Mouse (Mus musculus): Measurements from ENCODE around the gene Socs3. TPM values are rescaled to one million over a fixed set of nuclear protein-coding genes. Genes with fewer than 3 reads are reported as not detected.

Socs3 gene
- polyA plus RNA-seq, 1 experiment from 2014 or later = 13.2 TPM

GRCm38 (mm10) chr11:117954819-117955218 lies 15.0 kb downstream of the Socs3 start:
- Histone ChIP-seq H3K36me3 (no peaks in the 10 kb centered on the region), H3K4me1 (peaks cover 54% of the 10 kb centered on the region), H3K9me3 (replicated peaks) (no peaks in the 10 kb centered on the region), H3K27ac (peak overlapping the region; percentile 64; the same call in 1 of the 2 replicates), H3K27me3 (ENCODE audit: low read depth, poor library complexity, severe bottlenecking) (peaks cover 25% of the 10 kb centered on the region), H3K4me3 (no peak overlapping the region)
- DNase-seq (ENCODE audit: low spot score) = no peak
- 90% methylated on average over 9 of the region's 9 CpGs for WGBS

DNA sequence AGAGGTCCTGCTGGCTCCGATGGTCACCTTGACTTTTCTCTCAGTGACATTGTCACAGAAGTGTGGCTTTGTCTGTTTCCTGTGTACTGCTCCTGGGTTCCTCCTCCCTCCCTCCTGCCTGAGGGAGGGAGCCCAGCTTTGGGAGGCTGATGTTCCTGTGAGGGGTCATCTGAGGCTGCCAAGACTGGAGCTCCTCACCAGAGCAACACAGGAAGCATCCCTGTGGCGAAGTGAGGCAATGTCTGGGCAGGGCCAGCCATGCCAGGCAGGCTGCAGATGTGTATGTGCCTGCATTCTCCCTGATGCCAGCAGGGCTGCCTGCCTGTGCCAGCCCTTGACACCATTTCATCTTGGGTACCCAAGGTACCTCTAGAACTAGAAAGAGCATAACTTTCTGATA lies 15.8 kb downstream of the Socs3 start:
- Histone ChIP-seq H3K4me1 (peaks cover 57% of the 10 kb centered on the region), H3K27me3 (ENCODE audit: low read depth, poor library complexity, severe bottlenecking) (peaks cover 32% of the 10 kb centered on the region), H3K4me3 (no peak overlapping the region), H3K27ac (peak overlapping the region; percentile 64; the same call in 1 of the 2 replicates), H3K36me3 (no peaks in the 10 kb centered on the region), H3K9me3 (replicated peaks) (no peaks in the 10 kb centered on the region)
- 70% methylated on average over 2 of the region's 2 CpGs for WGBS
- no peak for DNase-seq (ENCODE audit: low spot score)

DNA sequence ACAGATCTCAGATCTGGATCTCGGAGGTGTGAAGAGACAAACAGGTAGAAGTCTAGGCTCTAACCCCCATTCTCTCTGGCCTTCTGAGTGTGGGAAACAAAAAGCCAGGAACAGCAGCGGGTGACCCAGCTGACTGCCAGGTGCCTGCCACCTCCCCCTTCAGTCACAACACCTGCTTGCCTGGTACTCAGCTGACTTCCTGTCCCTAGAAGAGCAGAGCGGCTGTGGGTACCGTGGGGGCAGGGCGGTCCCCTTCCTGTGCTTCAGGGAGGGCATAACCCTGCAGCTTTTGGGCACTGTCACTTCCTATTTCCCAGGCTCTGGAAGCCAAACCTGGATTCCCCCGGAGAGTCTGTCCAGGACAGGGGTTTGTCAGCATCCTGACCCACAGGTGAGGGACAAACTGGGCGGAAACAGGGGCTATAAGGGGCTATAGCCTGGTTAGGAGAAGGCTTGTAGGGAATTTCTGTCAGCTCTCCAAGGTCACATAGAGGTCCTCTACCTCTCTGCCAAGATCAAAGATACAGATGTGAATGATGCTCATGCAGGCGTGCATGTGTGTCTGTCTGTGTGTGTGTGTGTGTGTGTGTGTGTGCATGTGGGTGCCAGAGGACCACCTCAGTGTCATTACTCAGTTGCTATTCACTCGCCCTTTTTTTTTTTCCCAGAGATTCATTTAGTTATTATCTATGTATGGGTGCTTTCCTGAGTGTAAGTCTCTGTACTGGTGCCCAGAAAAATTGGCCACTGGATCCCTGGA lies 17.5 kb downstream of the Socs3 start:
- WGBS = 54% methylated on average over 9 of the region's 9 CpGs
- Histone ChIP-seq H3K4me3 (no peak overlapping the region), H3K27me3 (ENCODE audit: low read depth, poor library complexity, severe bottlenecking) (peaks cover 36% of the 10 kb centered on the region), H3K9me3 (replicated peaks) (no peaks in the 10 kb centered on the region), H3K36me3 (no peaks in the 10 kb centered on the region), H3K4me1 (peaks cover 51% of the 10 kb centered on the region), H3K27ac (no peak overlapping the region)
- DNase-seq (ENCODE audit: low spot score) = no peak

GRCm38 (mm10) chr11:117951391-117951790 lies 18.5 kb downstream of the Socs3 start:
- no peaks in the 10 kb centered on the region for H3K36me3 ChIP-seq
- peaks cover 36% of the 10 kb centered on the region for H3K27me3 ChIP-seq (ENCODE audit: low read depth, poor library complexity, severe bottlenecking)
- no peaks in the 10 kb centered on the region for H3K9me3 ChIP-seq (replicated peaks)
- peak overlapping the region; percentile 43; the same call in 1 of the 2 replicates for H3K27ac ChIP-seq
- no peak overlapping the region for H3K4me3 ChIP-seq
- no peak for DNase-seq (ENCODE audit: low spot score)
- WGBS = 65% methylated on average over 6 of the region's 6 CpGs
- peaks cover 55% of the 10 kb centered on the region for H3K4me1 ChIP-seq

DNA sequence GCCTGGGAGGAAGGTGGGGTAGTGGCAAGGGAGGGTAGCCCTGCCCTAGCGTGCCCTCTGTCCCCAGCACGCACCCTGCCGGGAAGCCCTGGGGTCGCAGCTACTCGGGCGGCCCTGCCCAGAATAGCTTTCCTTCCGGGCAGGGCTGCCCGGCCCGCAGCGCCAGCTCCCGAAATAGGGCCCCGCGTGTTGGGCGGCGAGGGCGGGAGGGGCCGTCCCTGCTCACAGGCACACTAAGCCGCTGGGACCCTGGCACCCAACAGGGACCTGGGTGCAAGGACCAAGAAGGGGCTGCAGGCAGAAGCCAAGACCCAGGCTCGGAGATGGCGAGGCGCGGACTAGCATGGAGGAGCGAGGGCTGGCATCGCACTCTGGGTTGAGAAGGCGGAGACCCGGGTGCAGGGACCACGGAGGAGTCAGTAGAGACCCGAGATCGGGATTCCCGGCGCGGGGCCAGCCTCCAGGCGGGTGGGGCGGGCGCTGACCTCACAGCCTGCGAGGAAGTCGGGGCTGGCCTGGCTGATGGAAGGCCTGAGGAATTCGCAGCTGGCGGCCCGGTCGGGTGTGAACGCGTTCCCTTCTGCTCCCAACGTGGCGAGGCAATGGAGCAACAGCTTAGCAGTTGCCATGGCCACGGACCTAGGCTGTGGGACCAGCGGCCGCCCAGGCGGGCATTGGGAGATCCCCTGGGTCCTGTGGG lies 20.3 kb downstream of the Socs3 start:
- Histone ChIP-seq H3K4me3 (peak overlapping the region; percentile 54), H3K36me3 (no peaks in the 10 kb centered on the region), H3K27ac (peak overlapping the region; percentile 82), H3K9me3 (replicated peaks) (no peaks in the 10 kb centered on the region), H3K27me3 (ENCODE audit: low read depth, poor library complexity, severe bottlenecking) (peaks cover 39% of the 10 kb centered on the region), H3K4me1 (peaks cover 50% of the 10 kb centered on the region)
- DNase-seq (ENCODE audit: low spot score) = peak; percentile 88
- 1% methylated on average over 49 of the region's 49 CpGs for WGBS

DNA sequence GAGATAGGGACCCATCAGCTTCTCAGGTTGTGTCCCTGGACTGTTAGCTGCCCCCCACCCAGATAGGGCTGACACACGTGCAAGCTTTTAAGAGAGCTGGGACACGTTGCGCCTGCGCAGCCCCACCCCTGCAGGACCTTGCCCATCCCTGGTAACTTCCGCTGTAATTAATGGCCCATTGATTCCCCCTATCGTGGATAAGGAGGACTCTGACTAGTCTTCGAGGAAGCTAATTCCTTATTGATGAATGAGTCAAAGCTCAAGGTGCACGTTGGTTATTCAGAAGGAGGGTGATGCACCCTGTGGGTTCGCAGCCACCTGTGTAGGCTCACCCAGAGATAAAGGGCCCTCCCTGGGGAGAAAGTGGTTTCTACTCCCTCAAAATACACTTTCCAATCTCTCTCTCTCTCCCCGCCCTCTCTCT lies 22.8 kb downstream of the Socs3 start:
- WGBS = 75% methylated on average over 10 of the region's 10 CpGs
- Histone ChIP-seq H3K4me3 (no peak overlapping the region), H3K4me1 (peaks cover 36% of the 10 kb centered on the region), H3K27me3 (ENCODE audit: low read depth, poor library complexity, severe bottlenecking) (peaks cover 34% of the 10 kb centered on the region), H3K36me3 (no peaks in the 10 kb centered on the region), H3K9me3 (replicated peaks) (no peaks in the 10 kb centered on the region), H3K27ac (no peak overlapping the region)
- DNase-seq (ENCODE audit: low spot score) = no peak

GRCm38 (mm10) chr11:117946195-117946979 lies 23.5 kb downstream of the Socs3 start:
- no peak for DNase-seq (ENCODE audit: low spot score)
- 82% methylated on average over 11 of the region's 11 CpGs for WGBS
- H3K27ac ChIP-seq = peak overlapping the region; percentile 12; the same call in 1 of the 2 replicates
- H3K36me3 ChIP-seq = no peaks in the 10 kb centered on the region
- H3K9me3 ChIP-seq (replicated peaks) = no peaks in the 10 kb centered on the region
- no peak overlapping the region for H3K4me3 ChIP-seq
- H3K4me1 ChIP-seq = peaks cover 35% of the 10 kb centered on the region
- H3K27me3 ChIP-seq (ENCODE audit: low read depth, poor library complexity, severe bottlenecking) = peaks cover 31% of the 10 kb centered on the region

- WGBS = 37% methylated on average over 4 of the region's 4 CpGs
- Histone ChIP-seq H3K36me3 (no peaks in the 10 kb centered on the region), H3K27ac (peak overlapping the region; percentile 74; the same call in 1 of the 2 replicates), H3K4me3 (no peak overlapping the region), H3K9me3 (replicated peaks) (no peaks in the 10 kb centered on the region), H3K4me1 (peaks cover 45% of the 10 kb centered on the region), H3K27me3 (ENCODE audit: low read depth, poor library complexity, severe bottlenecking) (0 out of 2 replicates have a peak, but pooled peaks cover 13% of the 10 kb centered on the region)
- no peak for DNase-seq (ENCODE audit: low spot score)
Measured at GRCm38 (mm10) chr11:117941848-117942247, 28.0 kb downstream of the Socs3 start.

DNA sequence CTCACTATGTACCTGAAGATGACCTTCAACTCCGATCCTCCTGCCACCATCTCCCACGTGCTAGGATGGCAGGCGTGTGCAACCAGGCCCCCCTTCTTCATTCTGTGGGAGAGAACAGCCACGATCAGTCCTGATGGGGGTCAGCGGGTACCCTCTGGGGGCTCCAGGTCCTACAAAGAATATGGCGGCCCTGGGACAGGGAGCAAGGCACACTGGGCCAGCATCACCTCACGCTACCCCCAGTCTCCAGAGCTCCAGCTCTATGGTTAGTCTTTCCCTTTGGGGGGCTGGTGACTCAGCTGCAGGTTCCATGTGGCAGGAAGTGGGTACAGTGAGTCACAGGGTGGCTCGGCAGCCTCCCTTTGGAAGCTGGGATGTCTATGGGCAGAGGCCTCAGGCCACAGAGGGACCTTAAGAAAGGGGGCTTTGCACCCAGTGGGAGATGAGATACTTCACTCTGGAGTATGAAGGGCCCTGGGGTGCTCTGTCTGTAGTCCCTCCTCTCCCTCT lies 28.5 kb downstream of the Socs3 start:
- 0 out of 2 replicates have a peak, but pooled peaks cover 18% of the 10 kb centered on the region for H3K27me3 ChIP-seq (ENCODE audit: low read depth, poor library complexity, severe bottlenecking)
- 86% methylated on average over 8 of the region's 8 CpGs for WGBS

DNA sequence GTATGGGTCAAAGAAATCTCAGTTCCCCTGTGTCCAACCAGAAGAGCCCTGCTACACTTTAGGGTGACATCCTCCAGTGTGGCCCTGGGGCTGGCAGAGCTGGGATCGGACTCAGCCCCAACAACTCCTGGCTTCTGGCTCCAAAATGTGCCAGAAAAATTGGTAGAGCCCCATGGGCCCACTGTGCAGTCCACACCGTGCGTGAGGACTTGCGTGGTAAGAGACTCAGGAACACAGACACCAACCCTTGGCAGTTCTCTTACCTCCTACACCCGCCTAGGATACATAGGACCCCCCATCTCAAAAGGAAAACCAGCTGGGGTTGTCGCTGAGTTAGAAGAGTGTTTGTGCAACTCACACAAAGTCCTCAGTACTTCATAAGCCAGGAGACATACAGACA lies 29.0 kb downstream of the Socs3 start:
- Histone ChIP-seq H3K4me3 (no peak overlapping the region), H3K27ac (peak overlapping the region; percentile 74), H3K9me3 (replicated peaks) (no peaks in the 10 kb centered on the region), H3K27me3 (ENCODE audit: low read depth, poor library complexity, severe bottlenecking) (0 out of 2 replicates have a peak, but pooled peaks cover 20% of the 10 kb centered on the region), H3K4me1 (peaks cover 48% of the 10 kb centered on the region), H3K36me3 (no peaks in the 10 kb centered on the region)
- no peak for DNase-seq (ENCODE audit: low spot score)
- 89% methylated on average over 6 of the region's 6 CpGs for WGBS

More for the DNA sequence above, 28.5 kb downstream of the Socs3 start:
- DNase-seq (ENCODE audit: low spot score) = no peak
- H3K36me3 ChIP-seq = no peaks in the 10 kb centered on the region
- H3K27ac ChIP-seq = peak overlapping the region; percentile 74; the same call in 1 of the 2 replicates
- H3K4me1 ChIP-seq = peaks cover 45% of the 10 kb centered on the region
- no peaks in the 10 kb centered on the region for H3K9me3 ChIP-seq (replicated peaks)
- H3K4me3 ChIP-seq = no peak overlapping the region

- Histone ChIP-seq H3K4me1 (peaks cover 55% of the 10 kb centered on the region), H3K36me3 (no peaks in the 10 kb centered on the region)
- WGBS = 3% methylated on average over 7 of the region's 7 CpGs
Measured at GRCm38 (mm10) chr11:117939741-117940285, 30.0 kb downstream of the Socs3 start.

More at GRCm38 (mm10) chr11:117939741-117940285, 30.0 kb downstream of the Socs3 start:
- Histone ChIP-seq H3K9me3 (replicated peaks) (no peaks in the 10 kb centered on the region), H3K27me3 (ENCODE audit: low read depth, poor library complexity, severe bottlenecking) (0 out of 2 replicates have a peak, but pooled peaks cover 18% of the 10 kb centered on the region), H3K27ac (peak overlapping the region; percentile 74), H3K4me3 (no peak overlapping the region)
- peak; percentile 60 for DNase-seq (ENCODE audit: low spot score)
